Mouse (Mus musculus) stomach, embryonic 14.5 days (tissue): ENCODE measurements around the gene Pigw. TPM values are rescaled to one million over a fixed set of nuclear protein-coding genes. Genes with fewer than 3 reads are reported as not detected.

Experiments used
- ATAC-seq: fragments of 200-750 bp; cut with Nextera tagmentation; 2 replicates; pipeline ENCODE4 v1.8.0; 2017; ENCODE audit warnings: low read depth, moderate TSS enrichment; ENCODE audit not compliant: insufficient number of reproducible peaks, insufficient read depth, low FRiP score
- H3K27ac ChIP-seq: fragments of 300-500 bp; sonication (generic); 2 replicates; pipeline ENCODE4 v1.5.1; 2014; ENCODE audit warnings: mild to moderate bottlenecking, low read length, moderate library complexity, mixed read lengths
- H3K27me3 ChIP-seq: fragments of 300-500 bp; sonication (generic); 2 replicates; pipeline ENCODE4 v1.6.1; 2014; ENCODE audit warnings: low read length, control low read depth, mixed read lengths; ENCODE audit not compliant: control insufficient read depth, insufficient read depth
- H3K36me3 ChIP-seq: fragments of 300-500 bp; sonication (generic); 2 replicates; pipeline ENCODE4 v1.6.1; 2014; ENCODE audit warnings: mild to moderate bottlenecking, control low read depth, low read length, moderate library complexity, mixed read lengths; ENCODE audit not compliant: control insufficient read depth, insufficient read depth
- H3K4me1 ChIP-seq: fragments of 300-500 bp; sonication (generic); 2 replicates; pipeline ENCODE4 v1.6.1; 2014; ENCODE audit warnings: low read length, control low read depth, mixed read lengths; ENCODE audit not compliant: control insufficient read depth, insufficient read depth
- H3K4me2 ChIP-seq: fragments of 300-500 bp; sonication (generic); replicated peaks from 2 replicates; pipeline ENCODE4 v1.6.1; 2014; ENCODE audit warnings: low read depth, low read length, control low read depth
- H3K4me3 ChIP-seq: fragments of 300-500 bp; sonication (generic); 2 replicates; pipeline ENCODE4 v1.5.1; 2014; ENCODE audit warnings: low read depth, low read length, control low read depth
- H3K9ac ChIP-seq: fragments of 300-500 bp; sonication (generic); replicated peaks from 2 replicates; pipeline ENCODE4 v1.6.1; 2014; ENCODE audit warnings: low read depth, mild to moderate bottlenecking, control low read depth, low read length, moderate library complexity, mixed read lengths
- H3K9me3 ChIP-seq: fragments of 300-500 bp; sonication (generic); 2 replicates; pipeline ENCODE4 v1.6.1; 2016; ENCODE audit warnings: low read depth, low read length, control low read depth; ENCODE audit not compliant: control insufficient read depth
- WGBS: fragments of 180-500 bp; shearing (Covaris S2); extraction: QIAGEN DNeasy Blood & Tissue Kit; methylation state at CpG from one replicate; pipeline ENCODE4 v1.1.7; 2014; 5-methylcytosine and 5-hydroxymethylcytosine counted together
- polyA plus RNA-seq: library from polyadenylated mRNA; unstranded; fragments of >200 nt; fragmentation: Nextera tagmentation; extraction: Ambion mirVana; gene quantifications from 2 replicates; pipeline ENCODE4 v1.2.1, GENCODE M21; 2014

Pigw gene
- 3.0 and 4.2 TPM in 2 replicates for polyA plus RNA-seq

- Histone ChIP-seq H3K9ac (peak within 1 kb of the TSS; percentile 74), H3K27me3 (no peaks in the 10 kb centered on the region), H3K27ac (peak within 1 kb of the TSS; percentile 93), H3K4me2 (peak within 1 kb of the TSS; percentile 88), H3K36me3 (peaks cover 4% of the 10 kb centered on the region; the same call in 1 of the 2 replicates), H3K9me3 (no peaks in the 10 kb centered on the region), H3K4me3 (peak within 1 kb of the TSS; percentile 87), H3K4me1 (peaks cover 12% of the 10 kb centered on the region; the same call in 1 of the 2 replicates)
- WGBS: under 1% methylated on average over 72 of the region's 81 CpGs
- peak; percentile 94 for ATAC-seq
These were observed at the start of gene Pigw, which contains the start of gene Myo19 for GRCm38 (mm10) chr11:84879772-84880464. Gene Pigw, minus strand, starts transcription at chr11:84880285. Gene Myo19, plus strand, starts transcription at chr11:84880148.

GRCm38 (mm10) chr11:84920981-84921380, 40.9 kb upstream of the Pigw start:
- H3K27ac ChIP-seq: no peak overlapping the region
- WGBS: 89% methylated on average over 8 of the region's 8 CpGs
- no peaks in the 10 kb centered on the region for H3K27me3 ChIP-seq
- no peak for ATAC-seq
- no peaks in the 10 kb centered on the region for H3K4me1 ChIP-seq
- no peak overlapping the region for H3K9ac ChIP-seq
- no peaks in the 10 kb centered on the region for H3K9me3 ChIP-seq
- H3K4me2 ChIP-seq: no peak overlapping the region
- H3K36me3 ChIP-seq: no peaks in the 10 kb centered on the region
- no peak overlapping the region for H3K4me3 ChIP-seq

GRCm38 (mm10) chr11:84919951-84920350, 39.9 kb upstream of the Pigw start:
- Histone ChIP-seq H3K36me3 (no peaks in the 10 kb centered on the region), H3K27ac (no peak overlapping the region), H3K9me3 (no peaks in the 10 kb centered on the region), H3K4me1 (no peaks in the 10 kb centered on the region), H3K27me3 (no peaks in the 10 kb centered on the region), H3K9ac (no peak overlapping the region), H3K4me3 (no peak overlapping the region), H3K4me2 (no peak overlapping the region)
- ATAC-seq: no peak
- 68% methylated on average over 7 of the region's 7 CpGs for WGBS

- ATAC-seq: no peak
- Histone ChIP-seq H3K27ac (no peak overlapping the region), H3K4me2 (no peak overlapping the region), H3K4me3 (no peak overlapping the region), H3K9ac (no peak overlapping the region), H3K27me3 (no peaks in the 10 kb centered on the region), H3K36me3 (no peaks in the 10 kb centered on the region), H3K4me1 (no peaks in the 10 kb centered on the region), H3K9me3 (no peaks in the 10 kb centered on the region)
- WGBS: 44% methylated on average over 3 of the region's 3 CpGs
These were observed 39.2 kb upstream of the Pigw start for GRCm38 (mm10) chr11:84919276-84919675.

- no peaks in the 10 kb centered on the region for H3K9me3 ChIP-seq
- no peak overlapping the region for H3K27ac ChIP-seq
- no peak overlapping the region for H3K4me3 ChIP-seq
- no peak overlapping the region for H3K9ac ChIP-seq
- no peaks in the 10 kb centered on the region; the same call in 1 of the 2 replicates for H3K36me3 ChIP-seq
- H3K4me1 ChIP-seq: no peaks in the 10 kb centered on the region
- WGBS: 5% methylated on average over 16 of the region's 16 CpGs
- peak overlapping the region; percentile 28 for H3K4me2 ChIP-seq
- H3K27me3 ChIP-seq: no peaks in the 10 kb centered on the region
- peak; percentile 77; the same call in 1 of the 2 replicates for ATAC-seq
These were observed 38.3 kb upstream of the Pigw start for GRCm38 (mm10) chr11:84918425-84918824.

- no peaks in the 10 kb centered on the region for H3K27me3 ChIP-seq
- H3K9ac ChIP-seq: no peak overlapping the region
- H3K4me2 ChIP-seq: peak overlapping the region; percentile 46; the same call in 1 of the 2 replicates
- H3K27ac ChIP-seq: no peak overlapping the region
- no peak for ATAC-seq
- no peaks in the 10 kb centered on the region for H3K4me1 ChIP-seq
- H3K4me3 ChIP-seq: peak overlapping the region; percentile 84
- H3K36me3 ChIP-seq: peaks cover 8% of the 10 kb centered on the region
- no peaks in the 10 kb centered on the region for H3K9me3 ChIP-seq
- WGBS: 61% methylated on average over 7 of the region's 7 CpGs
These were observed 36.7 kb upstream of the Pigw start for GRCm38 (mm10) chr11:84916703-84917300.

- Histone ChIP-seq H3K4me3 (peak within 1 kb of the TSS; percentile 84), H3K4me1 (no peaks in the 10 kb centered on the region), H3K36me3 (peaks cover 10% of the 10 kb centered on the region), H3K27ac (no peak within 1 kb of the TSS), H3K9me3 (no peaks in the 10 kb centered on the region), H3K27me3 (no peaks in the 10 kb centered on the region), H3K4me2 (peak within 1 kb of the TSS; percentile 46), H3K9ac (peak within 1 kb of the TSS; percentile 71)
- ATAC-seq: peak; percentile 86
- WGBS: 4% methylated on average over 34 of the region's 34 CpGs
These were observed 36.1 kb upstream of the Pigw start, which contains the start of gene Znhit3 for GRCm38 (mm10) chr11:84916053-84916702. Gene Znhit3, minus strand, starts transcription at chr11:84916366.

- WGBS: 78% methylated on average over 5 of the region's 5 CpGs
- H3K36me3 ChIP-seq: peaks cover 23% of the 10 kb centered on the region
- no peak for ATAC-seq
- H3K4me3 ChIP-seq: no peak overlapping the region
- no peaks in the 10 kb centered on the region for H3K9me3 ChIP-seq
- H3K27me3 ChIP-seq: no peaks in the 10 kb centered on the region
- H3K9ac ChIP-seq: no peak overlapping the region
- H3K4me1 ChIP-seq: no peaks in the 10 kb centered on the region
- no peak overlapping the region for H3K27ac ChIP-seq
- no peak overlapping the region for H3K4me2 ChIP-seq
These were observed 34.6 kb upstream of the Pigw start for GRCm38 (mm10) chr11:84914673-84915072.
